Mouse (Mus musculus) spleen, adult 10 weeks (tissue): Measurements from ENCODE around the gene Pcbp2. TPM values are rescaled to one million over a fixed set of nuclear protein-coding genes. Genes with fewer than 3 reads are reported as not detected.

Source experiments
- polyA plus RNA-seq: library from polyadenylated mRNA; stranded (reverse); fragments of 350-450 nt; fragmentation: Illumina TruSeq; extraction: RNeasy Lipid Tissue Mini Kit (QIAGEN cat#74804); gene quantifications from one replicate; pipeline ENCODE4 v1.2.3, GENCODE M21; 2015; ENCODE audit warnings: low replicate concordance; ENCODE audit not compliant: insufficient read depth

Gene Pcbp2
- polyA plus RNA-seq = 833 TPM

DNA sequence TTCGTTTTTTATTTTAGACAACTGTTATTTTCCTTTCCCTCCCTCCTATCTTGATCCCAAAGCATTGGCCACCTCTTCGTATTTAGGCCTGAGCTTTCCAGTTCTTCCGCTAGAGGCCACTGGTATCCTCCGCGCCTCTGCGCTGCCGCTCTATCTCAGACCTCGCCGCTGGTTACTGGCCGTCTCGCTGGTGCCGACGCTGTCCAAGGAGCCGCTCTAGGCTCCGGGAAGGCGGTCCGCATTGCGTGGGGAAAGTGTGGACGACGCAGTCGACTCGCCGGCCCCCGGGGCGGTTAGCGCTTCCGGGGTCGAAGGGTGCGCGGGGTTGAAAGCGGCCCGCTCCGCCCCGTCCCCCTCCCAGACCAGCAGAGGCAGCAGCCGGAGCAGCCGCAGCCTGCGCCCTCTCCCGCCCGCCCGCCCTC is at the start of gene Pcbp2:
Pcbp2 (plus strand) TSS at position 357 of the 422 bp plus-strand sequence.

DNA sequence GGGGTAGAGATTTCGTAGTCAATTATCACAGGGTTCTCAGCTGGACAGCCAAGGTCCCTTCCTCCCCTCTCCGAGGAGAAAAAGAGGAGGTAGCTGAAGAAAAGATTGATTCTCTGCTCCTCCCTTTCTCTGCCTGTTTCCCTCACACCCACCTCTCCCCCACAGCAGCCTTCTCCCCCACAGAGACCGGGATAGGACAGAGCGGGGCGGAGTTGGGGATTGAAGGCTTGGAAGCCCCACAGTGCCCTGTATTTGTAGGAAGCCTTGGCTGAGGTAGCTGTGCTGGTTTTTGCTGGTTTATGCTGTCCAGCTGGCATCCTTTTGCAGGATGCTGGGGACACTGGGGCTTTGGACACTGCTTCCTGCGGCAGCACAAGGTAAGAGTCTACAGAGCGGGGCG is 25.2 kb upstream of the Pcbp2 start, which contains the start of gene Amhr2:
Amhr2 (plus strand) TSS at position 222 of the 400 bp plus-strand sequence.

DNA sequence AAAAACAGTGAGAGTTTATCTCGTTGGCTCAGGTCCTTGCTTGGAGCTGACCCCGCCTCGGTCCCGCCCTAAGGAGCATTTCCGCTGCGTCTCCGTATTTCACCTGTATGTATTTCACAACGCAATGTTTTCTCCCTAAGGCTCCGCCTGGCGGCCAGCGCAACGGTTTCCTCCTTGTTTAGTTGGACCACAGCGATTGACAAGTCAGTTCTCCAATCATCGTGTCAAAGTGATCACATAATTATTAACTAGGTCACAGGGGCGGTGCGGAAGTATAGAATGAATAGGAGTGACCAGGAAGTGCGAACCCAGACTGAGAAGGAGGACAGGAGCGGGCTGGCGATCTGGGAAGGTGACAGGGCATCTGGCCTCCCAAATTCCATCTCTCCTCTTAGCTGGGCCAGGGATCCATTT is 11.4 kb upstream of the Pcbp2 start, which contains the start of gene Prr13:
Prr13 (plus strand) TSS at position 125 of the 414 bp plus-strand sequence.

DNA sequence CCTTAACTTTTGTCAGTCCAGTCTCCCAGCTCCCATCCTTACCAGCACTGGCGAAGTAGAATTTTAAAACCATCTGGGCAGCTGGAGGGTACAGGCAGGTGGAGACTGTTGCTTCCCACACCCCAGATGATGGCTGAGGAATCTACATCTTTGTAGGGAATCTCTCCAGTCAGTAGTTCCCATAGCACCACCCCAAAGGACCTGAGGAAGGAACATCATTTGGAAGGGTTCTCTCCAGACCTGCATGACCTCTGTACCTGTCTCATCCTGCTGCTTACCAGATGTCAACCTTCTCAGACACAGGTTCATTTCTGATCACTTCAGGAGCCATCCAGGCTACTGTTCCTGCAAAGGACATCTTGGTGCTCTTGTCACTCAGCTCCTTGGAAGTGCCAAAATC is 33.1 kb downstream of the Pcbp2 start, which contains the start of gene Gm10337:
Gm10337 (plus strand) TSS at position 276 of the 400 bp plus-strand sequence.

DNA sequence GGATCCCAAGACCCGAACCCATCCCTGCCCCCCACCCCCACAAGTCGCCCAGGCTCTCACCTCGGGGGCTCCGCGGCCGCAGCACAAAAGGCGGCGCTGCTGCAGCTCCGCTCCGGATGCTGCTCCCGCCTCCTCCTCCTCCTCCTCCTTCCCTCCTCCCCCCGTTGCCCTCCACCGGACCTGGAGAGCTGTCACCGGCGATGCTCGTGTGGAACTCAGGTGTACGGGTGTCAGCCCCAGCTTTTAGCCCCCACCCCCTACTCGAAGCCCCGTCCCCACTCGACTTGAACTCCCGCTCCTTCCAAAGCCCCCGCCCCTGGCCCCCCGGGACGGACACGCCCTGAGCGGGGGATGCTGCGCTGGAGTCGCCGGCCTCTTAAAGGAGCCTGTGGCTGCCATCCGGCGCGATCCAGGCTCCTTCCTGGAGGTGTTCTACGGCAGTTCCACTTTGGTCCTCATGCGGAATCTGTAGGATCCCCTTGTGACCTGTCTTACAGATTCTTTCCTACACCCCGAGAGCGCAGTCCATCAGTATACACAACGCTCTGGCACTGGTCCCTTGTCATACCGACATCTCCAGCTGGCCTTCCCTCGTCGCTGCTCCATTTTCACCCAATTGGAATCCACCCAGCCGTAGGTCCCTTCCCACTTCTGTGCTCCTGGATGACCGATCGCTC is 46.5 kb downstream of the Pcbp2 start, which contains the start of gene Map3k12:
Map3k12 (minus strand) TSS at position 337 of the 677 bp plus-strand sequence.

DNA sequence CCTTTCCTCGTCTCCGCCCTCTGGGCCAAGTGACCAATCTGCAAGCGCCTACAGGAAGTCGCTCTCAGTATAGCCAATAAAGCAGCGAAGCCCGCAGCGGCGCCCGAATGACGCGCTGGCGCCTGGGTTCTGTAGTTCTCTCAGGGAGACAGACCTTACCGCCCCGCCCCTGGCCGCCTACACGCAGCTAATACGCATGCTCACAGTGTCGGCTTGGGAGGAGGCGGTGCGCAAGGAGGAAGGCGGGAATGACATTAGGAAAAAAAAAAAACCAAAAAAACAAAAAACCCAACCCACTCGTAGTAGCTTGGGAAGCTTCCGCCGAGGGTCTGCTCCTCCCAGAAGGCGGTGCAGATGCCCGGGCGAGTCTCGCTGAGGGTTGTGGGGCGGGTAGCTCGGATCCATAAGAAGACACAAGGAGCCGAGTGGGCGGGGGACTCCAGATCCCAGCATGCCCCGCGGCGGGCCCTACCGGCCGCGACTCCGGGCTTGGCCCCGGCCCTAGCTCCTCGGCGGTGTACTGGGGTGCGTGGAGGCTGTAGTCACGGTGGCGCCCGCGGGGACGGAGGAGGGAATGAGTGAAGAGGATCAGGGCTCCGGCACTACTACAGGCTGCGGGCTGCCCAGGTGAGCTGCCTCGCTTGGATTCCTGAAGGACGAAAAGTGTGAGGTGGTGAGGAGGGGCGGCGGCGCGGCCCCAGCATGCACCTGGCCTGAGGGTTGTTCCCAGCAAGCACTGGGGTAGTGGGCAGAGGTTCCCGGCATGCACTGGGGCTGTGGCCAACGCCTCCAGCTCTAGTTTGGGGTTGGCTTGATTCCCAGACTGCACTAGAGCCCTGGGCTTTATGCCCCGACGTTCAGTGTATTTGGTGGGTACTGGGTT is 47.9 kb downstream of the Pcbp2 start, which contains the start of gene Tarbp2:
Tarbp2 (plus strand) TSS at position 217 of the 883 bp plus-strand sequence.

DNA sequence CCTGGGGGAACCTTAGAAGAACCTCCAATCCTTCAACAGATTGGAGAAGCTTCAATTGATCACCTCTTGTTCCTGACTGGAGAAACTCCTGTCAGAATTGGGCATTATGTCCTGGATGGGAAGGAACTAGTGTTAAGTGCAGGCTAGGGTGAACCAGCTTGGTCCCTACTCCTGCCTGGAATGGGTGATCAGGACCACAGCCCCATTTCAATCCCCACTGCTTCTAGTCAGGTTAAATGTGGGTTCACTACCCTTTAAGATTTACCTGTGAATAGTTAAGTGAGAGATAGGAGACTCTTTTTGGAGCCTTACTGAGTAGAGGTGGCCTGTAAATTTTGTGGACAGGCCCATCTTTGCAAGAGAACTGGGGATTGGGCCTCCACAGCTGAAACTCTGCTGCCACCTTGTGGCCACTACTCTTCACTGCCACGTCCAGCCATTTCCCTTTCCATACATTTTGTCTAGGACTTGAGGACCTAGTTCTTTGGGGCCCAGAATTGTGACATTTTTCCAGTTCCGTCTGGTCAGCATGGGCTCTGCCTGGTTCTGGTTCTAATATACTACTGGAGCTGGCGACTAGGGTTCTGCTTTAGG is 54.6 kb downstream of the Pcbp2 start, which contains the start of gene Npff:
Npff (minus strand) TSS at position 51 of the 594 bp plus-strand sequence.

Other genes starting within 250 kb of the Pcbp2 start
- gene Itgb7, start 238.6 kb upstream of the Pcbp2 start, polyA plus RNA-seq = 194 TPM
- gene Rarg, start 213.0 kb upstream of the Pcbp2 start, polyA plus RNA-seq = 14.3 TPM
- gene Gm9918, start 200.0 kb upstream of the Pcbp2 start, polyA plus RNA-seq = not detected
- 13.9 TPM for gene Mfsd5, start 191.1 kb upstream of the Pcbp2 start, polyA plus RNA-seq
- 11.6 TPM for gene Espl1, start 174.3 kb upstream of the Pcbp2 start, polyA plus RNA-seq
- 442 TPM for gene Pfdn5, start 144.4 kb upstream of the Pcbp2 start, polyA plus RNA-seq
- 59.6 TPM for gene Myg1, start 138.8 kb upstream of the Pcbp2 start, polyA plus RNA-seq
- 37.3 TPM for gene Aaas, start 119.8 kb upstream of the Pcbp2 start, polyA plus RNA-seq
- gene Sp7, start 103.4 kb upstream of the Pcbp2 start, polyA plus RNA-seq = not detected
- gene Sp1, start 64.4 kb upstream of the Pcbp2 start, polyA plus RNA-seq = 84.1 TPM
- gene Amhr2, start 25.2 kb upstream of the Pcbp2 start, polyA plus RNA-seq = 0.15 TPM
- gene Prr13, start 11.5 kb upstream of the Pcbp2 start, polyA plus RNA-seq = 125 TPM
- gene Gm10337, start 33.2 kb downstream of the Pcbp2 start, polyA plus RNA-seq = not detected
- gene Map3k12, start 46.5 kb downstream of the Pcbp2 start, polyA plus RNA-seq = 3.3 TPM
- gene Tarbp2, start 47.7 kb downstream of the Pcbp2 start, polyA plus RNA-seq = 23.3 TPM
- gene Npff, start 54.4 kb downstream of the Pcbp2 start, polyA plus RNA-seq = 7.5 TPM
- gene Gm28047, start 154.5 kb downstream of the Pcbp2 start, polyA plus RNA-seq = not detected
- 114 TPM for gene Atf7, start 154.9 kb downstream of the Pcbp2 start, polyA plus RNA-seq
- 65.2 TPM for gene Atp5g2, start 201.8 kb downstream of the Pcbp2 start, polyA plus RNA-seq